Mouse (Mus musculus): ENCODE measurements at regions not wholly inside any gene's neighbourhood (a gene's known extent, or its start where the extent isn't known, plus 50 kb on each side); places are given as distances from the start of the nearest gene placed in this dataset.
A peak's percentile ranks its signal among the peaks of the same experiment; 100 is the strongest.

- Histone ChIP-seq H3K27me3 (ENCODE audit: control insufficient read depth, insufficient read depth, low read length) (no peaks in the 10 kb centered on the region), H3K27ac (ENCODE audit: low read length) (no peak overlapping the region), H3K4me2 (ENCODE audit: low read depth, low read length) (no peak overlapping the region), H3K9me3 (replicated peaks; ENCODE audit: control insufficient read depth, low read length) (no peaks in the 10 kb centered on the region), H3K4me1 (ENCODE audit: control insufficient read depth, insufficient read depth, low read length) (peaks cover 10% of the 10 kb centered on the region; the same call in 1 of the 2 replicates), H3K9ac (ENCODE audit: low read length) (no peak overlapping the region), H3K4me3 (replicated peaks; ENCODE audit: low read length) (no peak overlapping the region), H3K36me3 (ENCODE audit: control insufficient read depth, insufficient read depth, low read length) (no peaks in the 10 kb centered on the region)
- peak; percentile 68; the same call in 1 of the 2 replicates for ATAC-seq (ENCODE audit: insufficient read depth, low FRiP score)
- 75% methylated on average over 10 of the region's 10 CpGs for WGBS
Observed at GRCm38 (mm10) chr2:169495368-169495767, 92.2 kb downstream of the Gm11011 start.

GRCm38 (mm10) chr2:169494503-169495311 lies 92.8 kb downstream of the Gm11011 start:
- ATAC-seq (ENCODE audit: insufficient read depth, low FRiP score) = no peak
- WGBS = 27% methylated on average over 11 of the region's 11 CpGs
- no peak overlapping the region for H3K4me3 ChIP-seq (replicated peaks; ENCODE audit: low read length)

GRCm38 (mm10) chr2:169493609-169494275 lies 93.8 kb downstream of the Gm11011 start:
- 0 out of 2 replicates have a peak, but pooled peaks have one; percentile 25 for ATAC-seq (ENCODE audit: insufficient read depth, low FRiP score)
- Histone ChIP-seq H3K9me3 (replicated peaks; ENCODE audit: control insufficient read depth, low read length) (no peaks in the 10 kb centered on the region), H3K4me3 (replicated peaks; ENCODE audit: low read length) (no peak overlapping the region), H3K9ac (ENCODE audit: low read length) (no peak overlapping the region), H3K4me1 (ENCODE audit: control insufficient read depth, insufficient read depth, low read length) (peaks cover 10% of the 10 kb centered on the region; the same call in 1 of the 2 replicates), H3K4me2 (ENCODE audit: low read depth, low read length) (no peak overlapping the region), H3K36me3 (ENCODE audit: control insufficient read depth, insufficient read depth, low read length) (no peaks in the 10 kb centered on the region), H3K27me3 (ENCODE audit: control insufficient read depth, insufficient read depth, low read length) (no peaks in the 10 kb centered on the region), H3K27ac (ENCODE audit: low read length) (no peak overlapping the region)
- 38% methylated on average over 16 of the region's 16 CpGs for whole genome bisulfite sequencing

More at GRCm38 (mm10) chr2:169494503-169495311, 92.8 kb downstream of the Gm11011 start:
- Histone ChIP-seq H3K27ac (ENCODE audit: low read length) (peak overlapping the region; percentile 21; the same call in 1 of the 2 replicates), H3K9me3 (replicated peaks; ENCODE audit: control insufficient read depth, low read length) (no peaks in the 10 kb centered on the region), H3K4me1 (ENCODE audit: control insufficient read depth, insufficient read depth, low read length) (peaks cover 10% of the 10 kb centered on the region; the same call in 1 of the 2 replicates), H3K36me3 (ENCODE audit: control insufficient read depth, insufficient read depth, low read length) (no peaks in the 10 kb centered on the region), H3K4me2 (ENCODE audit: low read depth, low read length) (no peak overlapping the region), H3K9ac (ENCODE audit: low read length) (no peak overlapping the region; the same call in 1 of the 2 replicates), H3K27me3 (ENCODE audit: control insufficient read depth, insufficient read depth, low read length) (no peaks in the 10 kb centered on the region)

- no peak overlapping the region for H3K9ac ChIP-seq (ENCODE audit: low read length)
- no peaks in the 10 kb centered on the region for H3K36me3 ChIP-seq (ENCODE audit: control insufficient read depth, insufficient read depth, low read length)
- no peak for ATAC-seq (ENCODE audit: insufficient read depth, low FRiP score)
- H3K4me2 ChIP-seq (ENCODE audit: low read depth, low read length) = no peak overlapping the region
- no peak overlapping the region for H3K4me3 ChIP-seq (replicated peaks; ENCODE audit: low read length)
- H3K27ac ChIP-seq (ENCODE audit: low read length) = no peak overlapping the region
- 22% methylated on average over 8 of the region's 8 CpGs for WGBS
- no peaks in the 10 kb centered on the region for H3K27me3 ChIP-seq (ENCODE audit: control insufficient read depth, insufficient read depth, low read length)
- H3K4me1 ChIP-seq (ENCODE audit: control insufficient read depth, insufficient read depth, low read length) = peaks cover 4% of the 10 kb centered on the region; the same call in 1 of the 2 replicates
- H3K9me3 ChIP-seq (replicated peaks; ENCODE audit: control insufficient read depth, low read length) = no peaks in the 10 kb centered on the region
Observed at GRCm38 (mm10) chr2:169483934-169484333, 103.6 kb downstream of the Gm11011 start.

GRCm38 (mm10) chr2:169481731-169482465 lies 105.6 kb downstream of the Gm11011 start:
- ATAC-seq (ENCODE audit: insufficient read depth, low FRiP score) = no peak
- Histone ChIP-seq H3K9me3 (replicated peaks; ENCODE audit: control insufficient read depth, low read length) (no peaks in the 10 kb centered on the region), H3K27me3 (ENCODE audit: control insufficient read depth, insufficient read depth, low read length) (no peaks in the 10 kb centered on the region), H3K27ac (ENCODE audit: low read length) (no peak overlapping the region), H3K4me1 (ENCODE audit: control insufficient read depth, insufficient read depth, low read length) (peaks cover 4% of the 10 kb centered on the region; the same call in 1 of the 2 replicates), H3K4me3 (replicated peaks; ENCODE audit: low read length) (no peak overlapping the region), H3K36me3 (ENCODE audit: control insufficient read depth, insufficient read depth, low read length) (no peaks in the 10 kb centered on the region), H3K4me2 (ENCODE audit: low read depth, low read length) (no peak overlapping the region), H3K9ac (ENCODE audit: low read length) (no peak overlapping the region)
- WGBS = 50% methylated on average over 15 of the region's 15 CpGs

GRCm38 (mm10) chr2:169474418-169475112 lies 113.0 kb downstream of the Gm11011 start:
- Histone ChIP-seq H3K4me1 (ENCODE audit: control insufficient read depth, insufficient read depth, low read length) (no peaks in the 10 kb centered on the region), H3K9me3 (replicated peaks; ENCODE audit: control insufficient read depth, low read length) (no peaks in the 10 kb centered on the region), H3K27me3 (ENCODE audit: control insufficient read depth, insufficient read depth, low read length) (no peaks in the 10 kb centered on the region), H3K4me2 (ENCODE audit: low read depth, low read length) (no peak overlapping the region), H3K27ac (ENCODE audit: low read length) (no peak overlapping the region), H3K4me3 (replicated peaks; ENCODE audit: low read length) (no peak overlapping the region), H3K36me3 (ENCODE audit: control insufficient read depth, insufficient read depth, low read length) (no peaks in the 10 kb centered on the region), H3K9ac (ENCODE audit: low read length) (no peak overlapping the region)
- ATAC-seq (ENCODE audit: insufficient read depth, low FRiP score) = no peak
- WGBS = 64% methylated on average over 9 of the region's 9 CpGs

- no peak overlapping the region for H3K9ac ChIP-seq (ENCODE audit: low read length)
- no peaks in the 10 kb centered on the region for H3K4me1 ChIP-seq (ENCODE audit: control insufficient read depth, insufficient read depth, low read length)
- H3K27me3 ChIP-seq (ENCODE audit: control insufficient read depth, insufficient read depth, low read length) = no peaks in the 10 kb centered on the region
- 87% methylated on average over 10 of the region's 10 CpGs for WGBS
- no peak overlapping the region for H3K4me2 ChIP-seq (ENCODE audit: low read depth, low read length)
- ATAC-seq (ENCODE audit: insufficient read depth, low FRiP score) = no peak
- no peaks in the 10 kb centered on the region for H3K36me3 ChIP-seq (ENCODE audit: control insufficient read depth, insufficient read depth, low read length)
- H3K9me3 ChIP-seq (replicated peaks; ENCODE audit: control insufficient read depth, low read length) = no peaks in the 10 kb centered on the region
- H3K4me3 ChIP-seq (replicated peaks; ENCODE audit: low read length) = no peak overlapping the region
- no peak overlapping the region for H3K27ac ChIP-seq (ENCODE audit: low read length)
Observed at GRCm38 (mm10) chr2:169469538-169469937, 118.0 kb downstream of the Gm11011 start.

GRCm38 (mm10) chr2:169467621-169468020 lies 119.9 kb downstream of the Gm11011 start:
- Histone ChIP-seq H3K4me1 (ENCODE audit: control insufficient read depth, insufficient read depth, low read length) (no peaks in the 10 kb centered on the region), H3K27me3 (ENCODE audit: control insufficient read depth, insufficient read depth, low read length) (no peaks in the 10 kb centered on the region), H3K9me3 (replicated peaks; ENCODE audit: control insufficient read depth, low read length) (no peaks in the 10 kb centered on the region), H3K36me3 (ENCODE audit: control insufficient read depth, insufficient read depth, low read length) (no peaks in the 10 kb centered on the region), H3K9ac (ENCODE audit: low read length) (no peak overlapping the region), H3K27ac (ENCODE audit: low read length) (no peak overlapping the region), H3K4me2 (ENCODE audit: low read depth, low read length) (no peak overlapping the region), H3K4me3 (replicated peaks; ENCODE audit: low read length) (no peak overlapping the region)
- 83% methylated on average over 6 of the region's 6 CpGs for WGBS
- no peak for ATAC-seq (ENCODE audit: insufficient read depth, low FRiP score)

All from stomach, embryonic 16.5 days (tissue).